23 mouse cellular contexts compared by ENCODE assay signal in the genomic region with DNA sequence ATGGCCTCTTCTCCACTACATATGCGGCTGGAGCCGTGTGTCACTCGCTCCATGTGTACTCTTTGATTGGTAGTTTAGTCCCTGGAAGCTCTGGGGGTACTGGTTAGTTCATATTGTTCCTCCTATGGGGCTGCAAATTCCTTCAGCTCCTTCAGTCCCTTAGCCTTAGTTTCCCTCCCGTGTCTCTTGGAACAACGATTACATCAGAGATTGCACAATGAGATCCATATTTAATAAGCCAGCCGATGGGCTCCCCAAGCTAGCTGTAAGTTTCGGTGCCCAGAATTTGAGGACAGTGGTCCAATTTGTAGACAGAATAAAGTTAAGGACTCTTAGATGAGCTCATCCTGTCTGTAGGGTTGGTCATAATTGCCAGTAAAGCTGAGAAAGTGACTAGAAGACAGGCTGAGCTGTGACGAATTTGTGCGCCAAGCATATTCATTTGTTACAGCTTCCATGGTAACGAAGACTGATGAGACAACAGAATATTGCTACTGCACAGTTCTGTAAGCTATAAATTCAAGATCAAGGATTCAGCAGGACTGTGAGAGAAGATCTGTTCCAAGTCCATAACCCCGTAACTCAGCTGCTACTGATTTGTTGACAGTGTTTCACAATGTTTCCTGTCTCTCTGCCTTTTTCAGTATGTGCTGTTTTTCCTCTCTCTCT. TPM values are rescaled to one million over a fixed set of nuclear protein-coding genes. Genes with fewer than 3 reads are reported as not detected.
A peak's percentile ranks its signal among the peaks of the same experiment; 100 is the strongest.
DNase-seq lines count a peak whose midpoint lies in the region; ATAC-seq and TF ChIP-seq lines count a peak whose summit lies in the region.
"Had no signal": no experiment of that assay in that cellular context is flagged by ENCODE, and none has a peak within 500 bp of the region (broad histone marks: within the 10 kb centered on the region; RNA-seq: fewer than 3 reads in every experiment).

No protein-coding gene starts in this region.

- TF ChIP-seq CTCF in gastrocnemius, adult 2 months (IDR thresholded peaks at IDR 0.05): no peak
- TF ChIP-seq CTCF in bone marrow macrophage, adult 2 months (IDR thresholded peaks at IDR 0.05; ENCODE audit: low read depth, low read length): no peak
- no peak for TF ChIP-seq CTCF in lung, postnatal 0 days (IDR thresholded peaks at IDR 0.05)

- peaks cover 65% of the 10 kb centered on the region for H3K4me1 ChIP-seq in bone marrow macrophage, adult 2 months (ENCODE audit: control insufficient read depth, insufficient read depth, low read length)
- H3K4me1 ChIP-seq in lung, postnatal 0 days (ENCODE audit: insufficient read depth, low read depth, low read length): no peaks in the 10 kb centered on the region
- H3K4me1 ChIP-seq: embryonic facial prominence, embryonic 13.5 days; forebrain, embryonic 12.5 days had no signal

- H3K9me3 ChIP-seq in lung, postnatal 0 days (ENCODE audit: low read length): no peaks in the 10 kb centered on the region
- H3K9me3 ChIP-seq: embryonic facial prominence, embryonic 13.5 days; forebrain, embryonic 12.5 days; G1E had no signal

- H3K4me2 ChIP-seq in lung, postnatal 0 days (replicated peaks; ENCODE audit: low read depth, low read length): no peak overlapping the region
- H3K4me2 ChIP-seq: embryonic facial prominence, embryonic 13.5 days; forebrain, embryonic 12.5 days; midbrain, embryonic 11.5 days had no signal

- no peaks in the 10 kb centered on the region for H3K36me3 ChIP-seq in lung, postnatal 0 days (ENCODE audit: insufficient read depth, low read length)
- H3K36me3 ChIP-seq: G1E had no signal

- peak; percentile 89 for ATAC-seq in lung, postnatal 0 days
- no peak for ATAC-seq in megakaryocyte-erythroid progenitor cell, adult 5-6 weeks (replicated peaks; ENCODE audit: low FRiP score, low TSS enrichment, poor library complexity, severe bottlenecking)
- ATAC-seq: intestine, postnatal 0 days had no signal

- no peak overlapping the region for H3K4me3 ChIP-seq in gastrocnemius, adult 2 months
- peak overlapping the region; percentile 33 for H3K4me3 ChIP-seq in bone marrow macrophage, adult 2 months (ENCODE audit: insufficient read depth, low read length)
- no peak overlapping the region for H3K4me3 ChIP-seq in lung, postnatal 0 days (ENCODE audit: low read depth, low read length)
- H3K4me3 ChIP-seq: embryonic facial prominence, embryonic 13.5 days; forebrain, embryonic 12.5 days; heart, adult 2 months had no signal

- no peak for TF ChIP-seq EP300 in lung, postnatal 0 days (IDR thresholded peaks at IDR 0.05)

- H3K27me3 ChIP-seq in lung, postnatal 0 days (replicated peaks; ENCODE audit: insufficient read depth, low read length): no peaks in the 10 kb centered on the region
- H3K27me3 ChIP-seq: embryonic facial prominence, embryonic 13.5 days; forebrain, embryonic 12.5 days had no signal

- DNase-seq in gastrocnemius, adult 2 months: no peak
- DNase-seq in gastrocnemius, adult 8-10 months (ENCODE audit: low spot score in 2 of 2): no peak
- peak; percentile 24 to 57 for DNase-seq in left cerebral cortex, postnatal 25 days (ENCODE audit: low spot score in 2 of 2)
- DNase-seq in left cerebral cortex, adult 11 months (ENCODE audit: low spot score): no peak
- peak; percentile 84 for DNase-seq in lung, postnatal 0 days (ENCODE audit: low spot score)
- DNase-seq in MN1 (ENCODE audit: low spot score): no peak
- DNase-seq: cerebellum, adult 11 months; kidney, postnatal 25 days; right cerebral cortex, postnatal 14 days; thymus, adult 2 months had no signal

- intact Hi-C loops in gastrocnemius, adult 2 months (cut with DNase I): no loop called here
- intact Hi-C loops in left cerebral cortex, postnatal 25 days (cut with DNase I): no loop called here

- H3K9ac ChIP-seq in lung, postnatal 0 days (replicated peaks; ENCODE audit: low read depth): no peak overlapping the region
- H3K9ac ChIP-seq: embryonic facial prominence, embryonic 13.5 days; forebrain, embryonic 12.5 days had no signal

- no peak for TF ChIP-seq POLR2A in bone marrow macrophage, adult 2 months (IDR thresholded peaks at IDR 0.05; ENCODE audit: borderline replicate concordance, low read depth, low read length)

- peak overlapping the region; percentile 20; the same call in 1 of the 2 replicates for H3K27ac ChIP-seq in gastrocnemius, adult 2 months
- H3K27ac ChIP-seq in bone marrow macrophage, adult 2 months (ENCODE audit: insufficient read depth, low read depth, low read length): peak overlapping the region; percentile 63
- H3K27ac ChIP-seq in lung, postnatal 0 days (ENCODE audit: low read length): no peak overlapping the region
- H3K27ac ChIP-seq: embryonic facial prominence, embryonic 13.5 days; forebrain, embryonic 12.5 days; heart, adult 2 months had no signal

- WGBS in lung, postnatal 0 days: 67% methylated on average over 11 of the region's 11 CpGs

RNA-seq across cellular contexts. Expression of gene Has1, which starts 11.9 kb away (rescaled TPM):
- total RNA-seq in gastrocnemius, adult 2 months (2021): under 1 TPM; 0.13 to 0.22 TPM
- under 1 TPM in 3 of 4 experiments, not detected in 1; 0.12 to 0.18 (median 0.13) TPM for total RNA-seq in gastrocnemius, adult 8-10 months (2022)
- under 1 TPM; 0.53 to 0.62 TPM for total RNA-seq in left cerebral cortex, postnatal 25 days (2021)
- not detected in 2 replicates for polyA plus RNA-seq in bone marrow macrophage, adult 2 months (2012; ENCODE audit: insufficient read depth, insufficient read length, missing spikeins)
- polyA plus RNA-seq in lung, postnatal 0 days (2015; fragmentation: Nextera tagmentation; extraction: Ambion mirVana): 1.9 and 2.4 TPM in 2 replicates
- total RNA-seq in megakaryocyte-erythroid progenitor cell, adult 5-6 weeks (2014; fragmentation: Nextera tagmentation): not detected in 2 replicates
- not detected in 2 replicates for total RNA-seq in megakaryocyte-erythroid progenitor cell, adult 5-6 weeks (2017)
- total RNA-seq: common myeloid progenitor, adult 5-6 weeks; hematopoietic stem cell, adult 5-6 weeks had no signal
- polyA plus RNA-seq: G1E had no signal

RNA-seq across cellular contexts. Expression of gene Fpr1, which starts 16.8 kb away (rescaled TPM):
- total RNA-seq in gastrocnemius, adult 2 months (2021): not detected
- total RNA-seq in gastrocnemius, adult 8-10 months (2022): not detected
- total RNA-seq in left cerebral cortex, postnatal 25 days (2021): not detected
- 17.9 and 19.5 TPM in 2 replicates for polyA plus RNA-seq in bone marrow macrophage, adult 2 months (2012; ENCODE audit: insufficient read depth, insufficient read length, missing spikeins)
- 13.7 and 14.9 TPM in 2 replicates for polyA plus RNA-seq in lung, postnatal 0 days (2015; fragmentation: Nextera tagmentation; extraction: Ambion mirVana)
- total RNA-seq in megakaryocyte-erythroid progenitor cell, adult 5-6 weeks (2014; fragmentation: Nextera tagmentation): not detected in 2 replicates
- total RNA-seq in megakaryocyte-erythroid progenitor cell, adult 5-6 weeks (2017): not detected in 2 replicates
- total RNA-seq: adrenal gland, postnatal 36 days; heart, adult 2 months; left cerebral cortex, adult 18-20 months had no signal
- polyA plus RNA-seq: embryonic facial prominence, embryonic 13.5 days; forebrain, embryonic 12.5 days; G1E; midbrain, embryonic 11.5 days had no signal

RNA-seq across cellular contexts. Expression of gene Fpr2, which starts 20.7 kb away (rescaled TPM):
- total RNA-seq in gastrocnemius, adult 2 months (2021): not detected
- not detected for total RNA-seq in gastrocnemius, adult 8-10 months (2022)
- not detected for total RNA-seq in left cerebral cortex, postnatal 25 days (2021)
- polyA plus RNA-seq in bone marrow macrophage, adult 2 months (2012; ENCODE audit: insufficient read depth, insufficient read length, missing spikeins): 54.1 and 56.6 TPM in 2 replicates
- polyA plus RNA-seq in lung, postnatal 0 days (2015; fragmentation: Nextera tagmentation; extraction: Ambion mirVana): 12.6 and 15.4 TPM in 2 replicates
- total RNA-seq in megakaryocyte-erythroid progenitor cell, adult 5-6 weeks (2014; fragmentation: Nextera tagmentation): not detected in 2 replicates
- total RNA-seq in megakaryocyte-erythroid progenitor cell, adult 5-6 weeks (2017): 0.56 and 1.4 TPM in 2 replicates
- total RNA-seq: adrenal gland, postnatal 36 days; left cerebral cortex, adult 18-20 months had no signal
- polyA plus RNA-seq: embryonic facial prominence, embryonic 13.5 days; forebrain, embryonic 12.5 days; G1E; intestine, postnatal 0 days; midbrain, embryonic 11.5 days had no signal

RNA-seq across cellular contexts. Expression of gene Fpr3, which starts 20.7 kb away (rescaled TPM):
- total RNA-seq in gastrocnemius, adult 2 months (2021): not detected
- not detected for total RNA-seq in gastrocnemius, adult 8-10 months (2022)
- not detected for total RNA-seq in left cerebral cortex, postnatal 25 days (2021)
- polyA plus RNA-seq in bone marrow macrophage, adult 2 months (2012; ENCODE audit: insufficient read depth, insufficient read length, missing spikeins): not detected in 2 replicates
- not detected in 2 replicates for polyA plus RNA-seq in lung, postnatal 0 days (2015; fragmentation: Nextera tagmentation; extraction: Ambion mirVana)
- not detected in 2 replicates for total RNA-seq in megakaryocyte-erythroid progenitor cell, adult 5-6 weeks (2014; fragmentation: Nextera tagmentation)
- total RNA-seq in megakaryocyte-erythroid progenitor cell, adult 5-6 weeks (2017): not detected in 2 replicates
- total RNA-seq: adrenal gland, postnatal 36 days; common myeloid progenitor, adult 5-6 weeks; G1E; heart, adult 2 months; hematopoietic stem cell, adult 5-6 weeks; left cerebral cortex, adult 18-20 months had no signal
- polyA plus RNA-seq: embryonic facial prominence, embryonic 13.5 days; forebrain, embryonic 12.5 days; G1E; heart, adult 2 months; intestine, postnatal 0 days; limb, embryonic 14.5 days; midbrain, embryonic 11.5 days; thymus, adult 2 months had no signal

RNA-seq across cellular contexts. Expression of gene Spaca6, which starts 40.0 kb away (rescaled TPM):
- total RNA-seq in gastrocnemius, adult 2 months (2021): 1 to 10 TPM; 8.4 to 8.9 TPM
- total RNA-seq in gastrocnemius, adult 8-10 months (2022): 1 to 10 TPM; 4.5 to 5.4 (median 4.5) TPM
- total RNA-seq in left cerebral cortex, postnatal 25 days (2021): 10 to 100 TPM; 68.8 to 86.7 TPM
- 110 and 127 TPM in 2 replicates for polyA plus RNA-seq in bone marrow macrophage, adult 2 months (2012; ENCODE audit: insufficient read depth, insufficient read length, missing spikeins)
- 16.6 and 17.9 TPM in 2 replicates for polyA plus RNA-seq in lung, postnatal 0 days (2015; fragmentation: Nextera tagmentation; extraction: Ambion mirVana)
- 2.9 and 4.6 TPM in 2 replicates for total RNA-seq in megakaryocyte-erythroid progenitor cell, adult 5-6 weeks (2014; fragmentation: Nextera tagmentation)
- total RNA-seq in megakaryocyte-erythroid progenitor cell, adult 5-6 weeks (2017): 0.69 TPM in 1 of 2 replicates, not detected in the other

Comparison
In these comparisons a context has a peak if more than half of its experiments do, and no peak if none do; other contexts are left out.
1. DNase-seq: peak in left cerebral cortex, postnatal 25 days (2 of 2) and lung, postnatal 0 days (single experiment); none in gastrocnemius, adult 2 months (single experiment), gastrocnemius, adult 8-10 months (0 of 2), left cerebral cortex, adult 11 months (single experiment) and MN1 (single experiment).